8 mouse cellular contexts compared by ENCODE assay signal in the genomic region with DNA sequence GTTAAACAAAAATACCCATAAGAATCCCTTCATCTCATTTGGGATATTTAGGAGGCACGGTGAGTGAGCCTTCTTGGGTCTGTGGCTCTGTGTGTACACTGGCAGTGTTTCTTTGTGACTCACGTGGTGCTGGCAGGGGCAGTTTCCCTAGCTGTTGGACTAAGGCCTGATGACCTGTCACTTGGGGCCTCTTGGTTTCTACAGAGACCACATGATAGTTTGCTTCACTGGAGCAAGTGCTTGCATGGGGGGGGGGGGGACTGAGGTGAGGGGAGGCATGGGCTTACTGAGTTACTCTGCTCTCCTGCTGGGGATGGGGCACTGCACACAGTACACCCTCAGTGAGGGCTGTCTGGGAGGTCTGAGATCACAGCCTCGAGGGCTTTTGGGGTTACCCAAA.
A peak's percentile ranks its signal among the peaks of the same experiment; 100 is the strongest.
DNase-seq lines count a peak whose midpoint lies in the region; ATAC-seq and TF ChIP-seq lines count a peak whose summit lies in the region.

No protein-coding gene starts in this region.

- H3K4me2 ChIP-seq in liver, postnatal 0 days (ENCODE audit: low read depth, low read length) = no peak overlapping the region
- no peak overlapping the region for H3K4me2 ChIP-seq in midbrain, postnatal 0 days (ENCODE audit: low read depth, low read length, poor library complexity, severe bottlenecking)

- intact Hi-C loops in heart, postnatal 10 days (cut with DNase I) = no loop called here
- intact Hi-C loops in left cerebral cortex, postnatal 14 days (cut with DNase I) = no loop called here

- WGBS in liver, adult 2 months = 28% methylated on average over 3 of the region's 3 CpGs
- 26% methylated on average over 3 of the region's 3 CpGs for WGBS in liver, postnatal 0 days (ENCODE audit: insufficient replicate concordance)
- WGBS in midbrain, postnatal 0 days = 51% methylated on average over 3 of the region's 3 CpGs

- no peak for TF ChIP-seq CTCF in liver, adult 2 months (IDR thresholded peaks at IDR 0.05; ENCODE audit: low read depth, low read length)
- no peak for TF ChIP-seq CTCF in liver, postnatal 0 days (IDR thresholded peaks at IDR 0.05; ENCODE audit: low read depth)
- no peak for TF ChIP-seq CTCF in brain, embryonic 14.5 days (IDR thresholded peaks at IDR 0.05; ENCODE audit: borderline replicate concordance, extremely low read depth, insufficient read depth, insufficient read length)
- no peak for TF ChIP-seq CTCF in midbrain, postnatal 0 days (IDR thresholded peaks at IDR 0.05)

- no peak for TF ChIP-seq EP300 in liver, postnatal 0 days (IDR thresholded peaks at IDR 0.05; ENCODE audit: low read depth)

- TF ChIP-seq POLR2A in liver, adult 2 months (IDR thresholded peaks at IDR 0.05; ENCODE audit: extremely low read depth, insufficient read depth, low read length) = no peak
- TF ChIP-seq POLR2A in brain, embryonic 14.5 days (IDR thresholded peaks at IDR 0.05; ENCODE audit: borderline replicate concordance, extremely low read depth, insufficient read depth, insufficient read length, poor library complexity, severe bottlenecking) = no peak

- no peaks in the 10 kb centered on the region for H3K9me3 ChIP-seq in liver, postnatal 0 days (ENCODE audit: low read length)
- H3K9me3 ChIP-seq in midbrain, postnatal 0 days (ENCODE audit: low read length) = no peaks in the 10 kb centered on the region

- no peak overlapping the region for H3K9ac ChIP-seq in liver, adult 2 months (ENCODE audit: low read depth, low read length)
- no peak overlapping the region for H3K9ac ChIP-seq in liver, postnatal 0 days (replicated peaks)
- no peak overlapping the region for H3K9ac ChIP-seq in midbrain, postnatal 0 days (replicated peaks; ENCODE audit: low read length, poor library complexity, severe bottlenecking)

- H3K27me3 ChIP-seq in liver, adult 2 months (ENCODE audit: control insufficient read depth, insufficient read depth, low read length) = no peaks in the 10 kb centered on the region
- no peaks in the 10 kb centered on the region for H3K27me3 ChIP-seq in liver, postnatal 0 days (ENCODE audit: insufficient read depth, low read length)
- H3K27me3 ChIP-seq in midbrain, postnatal 0 days (ENCODE audit: insufficient read depth, low read length) = no peaks in the 10 kb centered on the region

- no peak for ATAC-seq in liver, postnatal 0 days
- peak; percentile 41; the same call in 1 of the 2 replicates for ATAC-seq in midbrain, postnatal 0 days (ENCODE audit: low FRiP score)
- ATAC-seq in CD4-positive, CD25-positive, alpha-beta regulatory T cell, adult 4 months = no peak

- no peak overlapping the region for H3K27ac ChIP-seq in liver, adult 2 months (replicated peaks; ENCODE audit: insufficient read depth, low read depth, low read length)
- H3K27ac ChIP-seq in liver, postnatal 0 days (ENCODE audit: low read depth) = no peak overlapping the region
- no peak overlapping the region for H3K27ac ChIP-seq in midbrain, postnatal 0 days (ENCODE audit: low read depth, low read length)

- no peak overlapping the region for H3K4me3 ChIP-seq in liver, adult 2 months (ENCODE audit: insufficient read depth, low read depth, low read length)
- H3K4me3 ChIP-seq in liver, postnatal 0 days (ENCODE audit: low read depth, low read length) = no peak overlapping the region
- H3K4me3 ChIP-seq in midbrain, postnatal 0 days (ENCODE audit: low read depth, low read length) = no peak overlapping the region

- peaks cover 2% of the 10 kb centered on the region; the same call in 1 of the 2 replicates for H3K79me2 ChIP-seq in liver, adult 2 months (ENCODE audit: control insufficient read depth, insufficient read depth, low read length)

- peaks cover 2% of the 10 kb centered on the region for H3K4me1 ChIP-seq in liver, adult 2 months (ENCODE audit: control insufficient read depth, insufficient read depth, low read length)
- no peaks in the 10 kb centered on the region for H3K4me1 ChIP-seq in liver, postnatal 0 days (ENCODE audit: insufficient read depth)
- no peaks in the 10 kb centered on the region for H3K4me1 ChIP-seq in midbrain, postnatal 0 days (ENCODE audit: insufficient read depth, low read length)

- peaks cover 14% of the 10 kb centered on the region for H3K36me3 ChIP-seq in liver, adult 2 months (ENCODE audit: control insufficient read depth, insufficient read depth, low read length)
- no peaks in the 10 kb centered on the region for H3K36me3 ChIP-seq in liver, postnatal 0 days (replicated peaks; ENCODE audit: insufficient read depth, low read length)
- H3K36me3 ChIP-seq in midbrain, postnatal 0 days (ENCODE audit: insufficient read depth, low read length) = no peaks in the 10 kb centered on the region

- peak; percentile 88 for DNase-seq in liver, adult 2 months (ENCODE audit: extremely low read depth, low read depth, low spot score)
- DNase-seq in liver, postnatal 0 days = no peak
- DNase-seq in brain, embryonic 14.5 days (ENCODE audit: low read depth) = peak; percentile 53
- DNase-seq in heart, postnatal 10 days = peak; percentile 16 to 36
- peak; percentile 27 for DNase-seq in midbrain, postnatal 0 days (ENCODE audit: low spot score)
- no peak for DNase-seq in embryo, embryonic 10.5 days (ENCODE audit: low spot score)
- DNase-seq in left cerebral cortex, postnatal 14 days (ENCODE audit: low spot score in 2 of 2) = no peak

Comparison
In these comparisons a context has a peak if more than half of its experiments do, and no peak if none do; other contexts are left out.
1. DNase-seq: peak in liver, adult 2 months (single experiment), brain, embryonic 14.5 days (single experiment), heart, postnatal 10 days (2 of 2) and midbrain, postnatal 0 days (single experiment); none in liver, postnatal 0 days (single experiment), embryo, embryonic 10.5 days (single experiment) and left cerebral cortex, postnatal 14 days (0 of 2).